Mouse (Mus musculus): ENCODE results near the gene Ttc7b. TPM values are rescaled to one million over a fixed set of nuclear protein-coding genes. Genes with fewer than 3 reads are reported as not detected.

The Ttc7b gene
- polyA plus RNA-seq, 1 experiment from 2014 or later, result 4.6 TPM

- Histone ChIP-seq H3K9ac (no peak overlapping the region), H3K4me3 (no peak overlapping the region), H3K36me3 (no peaks in the 10 kb centered on the region), H3K4me2 (peak overlapping the region; percentile 41), H3K27ac (peak overlapping the region; percentile 91), H3K27me3 (no peaks in the 10 kb centered on the region), H3K4me1 (peaks cover 52% of the 10 kb centered on the region), H3K9me3 (no peaks in the 10 kb centered on the region)
- ATAC-seq (ENCODE audit: borderline replicate concordance, extremely low read depth, low FRiP score, low TSS enrichment), result peak; percentile 88
- WGBS, result 12% methylated on average over 8 of the region's 8 CpGs
Observed at GRCm38 (mm10) chr12:100289267-100290177, 231.1 kb downstream of the Ttc7b start.

GRCm38 (mm10) chr12:100288018-100288417, 232.6 kb downstream of the Ttc7b start:
- Histone ChIP-seq H3K27me3 (no peaks in the 10 kb centered on the region), H3K4me2 (no peak overlapping the region), H3K36me3 (no peaks in the 10 kb centered on the region), H3K9me3 (no peaks in the 10 kb centered on the region), H3K4me3 (no peak overlapping the region), H3K4me1 (peaks cover 59% of the 10 kb centered on the region), H3K9ac (no peak overlapping the region), H3K27ac (no peak overlapping the region)
- ATAC-seq (ENCODE audit: borderline replicate concordance, extremely low read depth, low FRiP score, low TSS enrichment), result no peak
- WGBS, result 61% methylated on average over 5 of the region's 5 CpGs

GRCm38 (mm10) chr12:100287565-100287964, 233.1 kb downstream of the Ttc7b start:
- WGBS, result 83% methylated on average over 2 of the region's 2 CpGs
- Histone ChIP-seq H3K27ac (no peak overlapping the region), H3K9me3 (no peaks in the 10 kb centered on the region), H3K9ac (no peak overlapping the region), H3K4me3 (no peak overlapping the region), H3K4me2 (no peak overlapping the region), H3K4me1 (peaks cover 64% of the 10 kb centered on the region), H3K36me3 (no peaks in the 10 kb centered on the region), H3K27me3 (no peaks in the 10 kb centered on the region)
- ATAC-seq (ENCODE audit: borderline replicate concordance, extremely low read depth, low FRiP score, low TSS enrichment), result no peak

DNA sequence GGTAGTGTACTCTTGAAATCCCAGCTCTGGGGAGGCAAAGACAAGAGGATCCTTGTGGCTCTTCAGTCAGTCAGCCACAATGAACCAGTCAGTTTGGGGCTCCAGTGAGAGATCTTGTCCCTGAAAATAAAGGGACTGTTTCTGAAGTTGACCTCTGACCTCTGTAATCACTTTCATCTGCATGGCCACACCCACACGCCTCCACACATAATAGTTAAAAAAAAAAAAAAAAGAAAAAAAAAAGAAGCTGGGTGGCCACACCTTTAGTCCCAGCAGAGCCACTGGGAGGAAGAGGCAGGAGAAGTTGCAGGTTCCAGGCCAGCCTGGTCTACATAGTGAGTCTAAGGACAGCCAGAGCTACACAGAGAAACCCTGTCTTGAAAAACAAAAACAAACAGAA, 237.3 kb downstream of the Ttc7b start:
- H3K9me3 ChIP-seq, result no peaks in the 10 kb centered on the region
- H3K36me3 ChIP-seq, result no peaks in the 10 kb centered on the region
- peaks cover 59% of the 10 kb centered on the region for H3K4me1 ChIP-seq
- peak overlapping the region; percentile 93 for H3K27ac ChIP-seq
- no peak overlapping the region for H3K4me3 ChIP-seq
- no peak overlapping the region for H3K9ac ChIP-seq
- H3K27me3 ChIP-seq, result no peaks in the 10 kb centered on the region
- 50% methylated on average over 1 of the region's 1 CpGs for WGBS
- H3K4me2 ChIP-seq, result no peak overlapping the region
- ATAC-seq (ENCODE audit: borderline replicate concordance, extremely low read depth, low FRiP score, low TSS enrichment), result no peak

DNA sequence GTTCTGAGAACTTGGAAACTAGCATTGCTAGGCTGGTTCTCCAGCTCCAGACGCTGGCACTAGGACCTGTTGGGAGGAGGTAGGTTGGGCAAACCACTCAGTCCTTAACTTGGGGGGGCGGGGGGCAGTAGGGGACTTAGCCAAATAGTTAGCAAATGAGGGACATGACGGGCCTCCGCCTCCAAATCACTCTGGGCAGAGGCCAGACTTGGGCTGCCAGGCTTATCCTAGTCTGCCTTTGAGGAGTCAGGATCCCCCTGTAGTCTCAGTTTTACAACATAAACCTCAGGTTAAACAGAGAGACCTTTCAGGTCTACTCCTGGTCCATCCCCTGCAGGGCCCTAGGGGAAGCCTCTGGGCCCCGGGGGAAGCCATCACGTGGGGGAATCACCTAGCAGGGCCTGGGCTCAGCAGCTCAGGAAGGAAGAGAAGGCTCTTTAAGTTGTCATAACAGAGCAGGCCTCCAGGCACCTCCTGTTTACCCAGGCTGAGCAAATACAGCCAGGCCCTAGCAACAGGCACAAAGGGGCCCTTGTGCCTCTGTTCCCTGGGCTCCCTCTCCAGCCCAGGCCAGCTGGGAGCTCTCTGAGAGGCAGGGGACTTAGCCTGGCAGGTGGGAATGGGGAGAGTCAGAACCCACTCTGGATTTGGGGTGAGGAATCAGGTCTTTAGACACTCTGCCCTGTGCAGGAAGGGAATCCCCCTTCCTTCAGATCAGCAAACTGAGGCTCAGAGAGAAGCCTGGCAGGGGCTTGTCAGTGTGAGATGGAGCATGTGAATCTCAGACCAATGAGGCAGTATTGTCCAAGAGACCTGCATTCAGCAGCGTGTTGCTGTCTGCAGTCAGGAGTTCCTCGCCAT, 238.4 kb downstream of the Ttc7b start:
- Histone ChIP-seq H3K9ac (no peak overlapping the region; the same call in 1 of the 2 replicates), H3K27ac (peak overlapping the region; percentile 93), H3K27me3 (no peaks in the 10 kb centered on the region), H3K4me2 (peak overlapping the region; percentile 31), H3K36me3 (no peaks in the 10 kb centered on the region), H3K4me1 (peaks cover 62% of the 10 kb centered on the region), H3K9me3 (no peaks in the 10 kb centered on the region), H3K4me3 (no peak overlapping the region)
- 45% methylated on average over 8 of the region's 8 CpGs for WGBS
- ATAC-seq (ENCODE audit: borderline replicate concordance, extremely low read depth, low FRiP score, low TSS enrichment), result peak; percentile 87

DNA sequence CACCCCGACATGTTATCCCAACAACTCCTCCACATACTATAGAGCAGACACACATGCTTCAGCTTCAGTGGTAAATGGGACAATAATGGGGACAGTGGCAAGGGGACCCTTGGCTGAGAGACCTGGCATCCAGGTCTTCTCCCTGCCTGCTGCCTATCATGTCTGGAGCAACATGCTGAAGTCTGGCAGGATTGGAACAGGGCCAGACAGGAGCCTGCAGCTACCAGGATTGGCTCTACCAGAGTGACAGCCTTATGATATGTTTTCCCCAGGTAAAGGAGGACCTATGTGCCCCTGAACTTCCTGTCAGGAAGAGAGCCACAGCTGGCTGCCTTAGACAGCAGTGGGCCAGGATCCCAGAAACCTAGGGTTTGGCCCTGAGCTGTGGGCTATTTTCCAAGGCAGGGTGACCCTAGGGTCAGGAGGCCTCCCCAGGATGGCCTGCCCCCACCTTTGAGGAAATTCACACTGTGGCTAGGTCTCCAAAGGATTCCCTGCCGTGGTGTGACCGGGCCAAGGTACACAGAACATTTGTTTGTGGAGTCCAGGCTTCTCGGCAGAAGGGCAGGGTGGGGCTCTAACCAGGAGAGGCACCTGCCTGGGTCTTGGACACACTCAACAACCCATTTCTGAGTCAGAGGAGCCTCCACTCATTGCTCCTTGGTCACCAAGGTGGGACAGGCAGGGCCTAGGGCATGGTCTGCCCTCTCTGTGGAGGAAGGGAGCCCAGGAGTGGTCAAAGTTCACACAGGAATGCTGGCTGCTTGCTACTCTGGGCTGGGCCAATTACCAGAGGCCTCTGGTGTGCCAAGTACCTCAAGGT, 239.4 kb downstream of the Ttc7b start:
- 47% methylated on average over 4 of the region's 4 CpGs for WGBS
- Histone ChIP-seq H3K9me3 (no peaks in the 10 kb centered on the region), H3K4me2 (no peak overlapping the region), H3K9ac (no peak overlapping the region), H3K4me3 (no peak overlapping the region), H3K36me3 (no peaks in the 10 kb centered on the region), H3K27ac (peak overlapping the region; percentile 93), H3K4me1 (peaks cover 73% of the 10 kb centered on the region), H3K27me3 (no peaks in the 10 kb centered on the region)
- ATAC-seq (ENCODE audit: borderline replicate concordance, extremely low read depth, low FRiP score, low TSS enrichment), result 0 out of 2 replicates have a peak, but pooled peaks have one; percentile 1

- peaks cover 76% of the 10 kb centered on the region for H3K4me1 ChIP-seq
- no peaks in the 10 kb centered on the region for H3K9me3 ChIP-seq
- H3K4me2 ChIP-seq, result no peak overlapping the region
- no peak overlapping the region for H3K9ac ChIP-seq
- H3K27me3 ChIP-seq, result no peaks in the 10 kb centered on the region
- no peak for ATAC-seq (ENCODE audit: borderline replicate concordance, extremely low read depth, low FRiP score, low TSS enrichment)
- H3K27ac ChIP-seq, result no peak overlapping the region
- no peaks in the 10 kb centered on the region for H3K36me3 ChIP-seq
- WGBS, result 57% methylated on average over 4 of the region's 4 CpGs
- H3K4me3 ChIP-seq, result no peak overlapping the region
Observed at GRCm38 (mm10) chr12:100279898-100280297, 240.7 kb downstream of the Ttc7b start.

- Histone ChIP-seq H3K27ac (no peak overlapping the region), H3K4me3 (no peak overlapping the region), H3K9me3 (no peaks in the 10 kb centered on the region), H3K27me3 (no peaks in the 10 kb centered on the region), H3K36me3 (no peaks in the 10 kb centered on the region), H3K9ac (no peak overlapping the region), H3K4me2 (no peak overlapping the region), H3K4me1 (peaks cover 63% of the 10 kb centered on the region)
- WGBS, result 32% methylated on average over 8 of the region's 8 CpGs
- no peak for ATAC-seq (ENCODE audit: borderline replicate concordance, extremely low read depth, low FRiP score, low TSS enrichment)
Observed at GRCm38 (mm10) chr12:100278358-100278757, 242.3 kb downstream of the Ttc7b start.

DNA sequence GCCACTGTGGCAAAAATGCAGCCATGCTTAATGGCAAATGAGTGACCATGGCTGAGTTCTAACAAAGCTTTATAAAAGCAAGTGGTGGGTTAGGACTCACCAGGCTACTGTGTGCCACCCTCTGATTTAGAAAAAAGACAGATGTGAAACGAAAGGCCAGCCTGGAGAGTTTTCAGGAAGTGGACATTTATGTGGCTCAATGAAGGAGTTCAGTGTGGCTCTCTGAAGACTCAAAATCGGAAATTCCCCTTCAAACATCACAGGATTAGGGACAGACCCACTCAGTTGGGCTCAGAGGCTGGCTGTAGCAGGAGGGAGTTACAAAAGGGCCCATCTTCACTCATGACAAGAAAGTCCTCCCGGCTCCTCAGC, 243.1 kb downstream of the Ttc7b start:
- no peaks in the 10 kb centered on the region for H3K36me3 ChIP-seq
- H3K4me1 ChIP-seq, result peaks cover 54% of the 10 kb centered on the region
- no peak overlapping the region for H3K4me2 ChIP-seq
- H3K27me3 ChIP-seq, result no peaks in the 10 kb centered on the region
- peak overlapping the region; percentile 51 for H3K27ac ChIP-seq
- no peak overlapping the region for H3K9ac ChIP-seq
- H3K9me3 ChIP-seq, result no peaks in the 10 kb centered on the region
- no peak for ATAC-seq (ENCODE audit: borderline replicate concordance, extremely low read depth, low FRiP score, low TSS enrichment)
- 61% methylated on average over 3 of the region's 3 CpGs for WGBS
- H3K4me3 ChIP-seq, result no peak overlapping the region

DNA sequence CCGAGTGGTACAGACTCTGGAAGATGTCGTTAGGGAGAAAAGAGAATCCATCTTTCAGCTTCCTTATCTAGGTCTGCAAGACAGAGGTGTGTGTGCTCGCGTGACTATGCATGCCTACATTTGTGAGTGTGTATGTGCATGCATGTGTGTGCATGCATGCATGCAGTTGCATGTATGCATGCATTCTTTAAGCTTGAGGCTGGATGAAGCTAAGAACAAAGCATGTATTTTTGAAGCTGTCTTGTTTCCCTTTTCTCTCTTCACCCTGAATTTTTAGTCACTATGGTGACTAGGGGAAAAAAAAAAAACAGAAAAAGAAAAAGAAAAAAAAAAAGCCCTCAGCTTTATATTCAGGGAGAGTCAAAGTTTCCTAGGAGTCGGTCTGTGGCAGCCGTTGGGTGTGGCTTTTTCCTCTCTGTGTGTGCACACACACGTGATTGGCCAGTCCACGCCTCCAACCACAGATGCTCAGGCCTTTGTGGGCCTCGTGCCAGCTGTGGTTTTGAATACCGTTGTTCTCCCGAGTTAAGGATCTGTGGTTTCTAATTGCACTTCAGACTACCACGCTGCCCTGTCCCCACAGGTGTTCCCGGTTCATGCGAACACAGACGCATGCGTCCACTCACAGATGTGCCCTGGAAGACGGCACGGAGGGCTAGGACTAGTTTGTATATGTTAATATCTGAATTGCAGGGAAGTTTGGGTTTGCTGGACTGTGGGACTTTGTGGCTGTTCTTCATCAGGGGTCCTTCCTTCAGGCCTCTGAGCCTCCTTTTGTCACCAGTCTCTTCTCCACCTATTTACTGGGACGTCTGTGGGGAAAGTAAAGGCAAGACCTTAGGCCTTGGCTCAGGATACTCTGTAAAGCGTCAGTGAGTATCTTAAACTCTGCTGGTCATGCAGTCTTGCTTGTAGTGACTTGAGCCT, 243.8 kb downstream of the Ttc7b start:
- no peak overlapping the region for H3K4me2 ChIP-seq
- WGBS, result 28% methylated on average over 20 of the region's 20 CpGs
- H3K4me3 ChIP-seq, result no peak overlapping the region
- H3K9ac ChIP-seq, result no peak overlapping the region
- no peaks in the 10 kb centered on the region for H3K27me3 ChIP-seq
- H3K27ac ChIP-seq, result peak overlapping the region; percentile 51
- H3K36me3 ChIP-seq, result no peaks in the 10 kb centered on the region
- H3K4me1 ChIP-seq, result peaks cover 48% of the 10 kb centered on the region
- ATAC-seq (ENCODE audit: borderline replicate concordance, extremely low read depth, low FRiP score, low TSS enrichment), result peak; percentile 53; the same call in 1 of the 2 replicates
- H3K9me3 ChIP-seq, result no peaks in the 10 kb centered on the region
